Mouse (Mus musculus) embryonic facial prominence, embryonic 14.5 days (tissue): ENCODE data around the gene Zfp940. TPM values are rescaled to one million over a fixed set of nuclear protein-coding genes. Genes with fewer than 3 reads are reported as not detected.

Experiments
- ATAC-seq: fragments of 200-750 bp; cut with Nextera tagmentation; 2 replicates; pipeline ENCODE4 v1.8.0; 2017; ENCODE audit warnings: low read depth, moderate number of reproducible peaks, moderate TSS enrichment
- DNase-seq: peaks from one replicate; pipeline ENCODE4 v3.0.0-alpha.2; 2015; ENCODE audit warnings: low spot score
- H3K27ac ChIP-seq: fragments of 300-500 bp; sonication (generic); replicated peaks from 2 replicates; pipeline ENCODE4 v1.5.1; 2014; ENCODE audit warnings: low read depth, mild to moderate bottlenecking, low read length, moderate library complexity
- H3K27me3 ChIP-seq: fragments of 300-500 bp; sonication (generic); replicated peaks from 2 replicates; pipeline ENCODE4 v1.6.1; 2014; ENCODE audit warnings: low read length; ENCODE audit not compliant: control insufficient read depth, insufficient read depth
- H3K36me3 ChIP-seq: fragments of 300-500 bp; sonication (generic); 2 replicates; pipeline ENCODE4 v1.6.1; 2014; ENCODE audit warnings: low read length, mixed read lengths; ENCODE audit not compliant: control insufficient read depth, insufficient read depth
- H3K4me1 ChIP-seq: fragments of 300-500 bp; sonication (generic); 2 replicates; pipeline ENCODE4 v1.6.1; 2014; ENCODE audit warnings: antibody characterized with exemption, low read length; ENCODE audit not compliant: control insufficient read depth, insufficient read depth
- H3K4me2 ChIP-seq: fragments of 300-500 bp; sonication (generic); 2 replicates; pipeline ENCODE4 v1.6.1; 2014; ENCODE audit warnings: low read depth, mild to moderate bottlenecking, low read length, moderate library complexity, mixed read lengths
- H3K4me3 ChIP-seq: fragments of 300-500 bp; sonication (generic); 2 replicates; pipeline ENCODE4 v1.5.1; 2014; ENCODE audit warnings: low read depth, mild to moderate bottlenecking, low read length
- H3K9ac ChIP-seq: fragments of 300-500 bp; sonication (generic); 2 replicates; pipeline ENCODE4 v1.6.1; 2014; ENCODE audit warnings: low read depth, mild to moderate bottlenecking, low read length, moderate library complexity, mixed read lengths
- H3K9me3 ChIP-seq: fragments of 300-500 bp; sonication (generic); 2 replicates; pipeline ENCODE4 v1.6.1; 2016; ENCODE audit warnings: low read length; ENCODE audit not compliant: control insufficient read depth
- WGBS: fragments of 180-500 bp; shearing (Covaris S2); extraction: QIAGEN DNeasy Blood & Tissue Kit; methylation state at CpG from one replicate; pipeline ENCODE4 v1.1.7; 2014; 5-methylcytosine and 5-hydroxymethylcytosine counted together
- polyA plus RNA-seq: library from polyadenylated mRNA; unstranded; fragments of >200 nt; fragmentation: Nextera tagmentation; extraction: Ambion mirVana; gene quantifications from 2 replicates; pipeline ENCODE4 v1.2.1, GENCODE M21; 2014

Gene Zfp940
- polyA plus RNA-seq, 1 experiment from 2014 or later = 3.6 TPM

GRCm38 (mm10) chr7:29859532-29860517 is 6.4 kb upstream of the Zfp940 start, which contains the start of gene Zfp420:
Gene Zfp420 (plus strand): TSS chr7:29859979.
- Histone ChIP-seq H3K36me3 (peaks cover 5% of the 10 kb centered on the region), H3K4me3 (peak within 1 kb of the TSS; percentile 61), H3K27ac (peak within 1 kb of the TSS; percentile 40; the same call in 1 of the 2 replicates), H3K9ac (peak within 1 kb of the TSS; percentile 73), H3K9me3 (no peaks in the 10 kb centered on the region), H3K27me3 (no peaks in the 10 kb centered on the region), H3K4me1 (0 out of 2 replicates have a peak, but pooled peaks cover 5% of the 10 kb centered on the region), H3K4me2 (peak within 1 kb of the TSS; percentile 75)
- peak; percentile 99 for ATAC-seq
- WGBS = 5% methylated on average over 32 of the region's 32 CpGs
- DNase-seq = peak; percentile 97

GRCm38 (mm10) chr7:29852831-29853218 is 644 bp downstream of the Zfp940 start:
- DNase-seq (no peak), ATAC-seq (no peak; the same call in 1 of the 2 replicates)
- Histone ChIP-seq H3K27ac (no peak overlapping the region), H3K4me1 (0 out of 2 replicates have a peak, but pooled peaks cover 4% of the 10 kb centered on the region), H3K4me2 (peak overlapping the region; percentile 55), H3K9ac (peak overlapping the region; percentile 60), H3K36me3 (peaks cover 24% of the 10 kb centered on the region), H3K27me3 (no peaks in the 10 kb centered on the region), H3K9me3 (no peaks in the 10 kb centered on the region), H3K4me3 (peak overlapping the region; percentile 49)
- 57% methylated on average over 9 of the region's 9 CpGs for WGBS

- Histone ChIP-seq H3K4me2 (no peak overlapping the region), H3K36me3 (peaks cover 36% of the 10 kb centered on the region), H3K4me1 (no peaks in the 10 kb centered on the region), H3K9me3 (no peaks in the 10 kb centered on the region), H3K9ac (no peak overlapping the region), H3K27ac (peak overlapping the region; percentile 33; the same call in 1 of the 2 replicates), H3K4me3 (no peak overlapping the region), H3K27me3 (no peaks in the 10 kb centered on the region)
- DNase-seq (peak; percentile 39), ATAC-seq (no peak)
- 75% methylated on average over 5 of the region's 5 CpGs for WGBS
Observed at GRCm38 (mm10) chr7:29844616-29845015, 8.9 kb downstream of the Zfp940 start.

- Histone ChIP-seq H3K9ac (no peak overlapping the region), H3K36me3 (peaks cover 27% of the 10 kb centered on the region), H3K4me2 (no peak overlapping the region), H3K27ac (no peak overlapping the region), H3K9me3 (no peaks in the 10 kb centered on the region), H3K27me3 (no peaks in the 10 kb centered on the region), H3K4me3 (no peak overlapping the region), H3K4me1 (no peaks in the 10 kb centered on the region)
- DNase-seq (no peak), ATAC-seq (no peak)
- WGBS = 78% methylated on average over 1 of the region's 1 CpGs
Observed at GRCm38 (mm10) chr7:29842105-29842504, 11.4 kb downstream of the Zfp940 start.

GRCm38 (mm10) chr7:29839256-29839655 is 14.2 kb downstream of the Zfp940 start:
- Histone ChIP-seq H3K4me1 (no peaks in the 10 kb centered on the region), H3K36me3 (peaks cover 3% of the 10 kb centered on the region; the same call in 1 of the 2 replicates), H3K4me2 (no peak overlapping the region), H3K9me3 (0 out of 2 replicates have a peak, but pooled peaks cover 4% of the 10 kb centered on the region), H3K4me3 (no peak overlapping the region), H3K27ac (no peak overlapping the region), H3K9ac (no peak overlapping the region), H3K27me3 (no peaks in the 10 kb centered on the region)
- ATAC-seq = no peak
- WGBS = 79% methylated on average over 3 of the region's 3 CpGs
- no peak for DNase-seq

GRCm38 (mm10) chr7:29836816-29837215 is 16.7 kb downstream of the Zfp940 start:
- Histone ChIP-seq H3K36me3 (peaks cover 19% of the 10 kb centered on the region), H3K27me3 (no peaks in the 10 kb centered on the region), H3K9ac (no peak overlapping the region), H3K27ac (no peak overlapping the region), H3K4me1 (no peaks in the 10 kb centered on the region), H3K4me3 (no peak overlapping the region), H3K9me3 (0 out of 2 replicates have a peak, but pooled peaks cover 4% of the 10 kb centered on the region), H3K4me2 (no peak overlapping the region)
- WGBS = 87% methylated on average over 1 of the region's 1 CpGs
- no peak for ATAC-seq
- peak; percentile 16 for DNase-seq

GRCm38 (mm10) chr7:29829804-29830203 is 23.7 kb downstream of the Zfp940 start:
- H3K4me2 ChIP-seq = no peak overlapping the region
- H3K4me3 ChIP-seq = no peak overlapping the region
- ATAC-seq = no peak
- H3K27me3 ChIP-seq = no peaks in the 10 kb centered on the region
- H3K4me1 ChIP-seq = no peaks in the 10 kb centered on the region
- no peak overlapping the region for H3K27ac ChIP-seq
- H3K9ac ChIP-seq = no peak overlapping the region
- 0 out of 2 replicates have a peak, but pooled peaks cover 5% of the 10 kb centered on the region for H3K9me3 ChIP-seq
- peaks cover 85% of the 10 kb centered on the region for H3K36me3 ChIP-seq
- 90% methylated on average over 12 of the region's 12 CpGs for WGBS
- no peak for DNase-seq

- ATAC-seq = no peak
- 0 out of 2 replicates have a peak, but pooled peaks cover 5% of the 10 kb centered on the region for H3K9me3 ChIP-seq
- no peak overlapping the region for H3K4me3 ChIP-seq
- H3K36me3 ChIP-seq = peaks cover 91% of the 10 kb centered on the region
- H3K9ac ChIP-seq = no peak overlapping the region
- WGBS = 92% methylated on average over 12 of the region's 12 CpGs
- no peak overlapping the region for H3K27ac ChIP-seq
- no peak for DNase-seq
- H3K27me3 ChIP-seq = no peaks in the 10 kb centered on the region
- no peaks in the 10 kb centered on the region for H3K4me1 ChIP-seq
- no peak overlapping the region for H3K4me2 ChIP-seq
Observed at GRCm38 (mm10) chr7:29828001-29828400, 25.5 kb downstream of the Zfp940 start.
